Mouse (Mus musculus): ENCODE measurements at regions not wholly inside any gene's neighbourhood (a gene's known extent, or its start where the extent isn't known, plus 50 kb on each side); places are given as distances from the start of the nearest gene placed in this dataset.

DNA sequence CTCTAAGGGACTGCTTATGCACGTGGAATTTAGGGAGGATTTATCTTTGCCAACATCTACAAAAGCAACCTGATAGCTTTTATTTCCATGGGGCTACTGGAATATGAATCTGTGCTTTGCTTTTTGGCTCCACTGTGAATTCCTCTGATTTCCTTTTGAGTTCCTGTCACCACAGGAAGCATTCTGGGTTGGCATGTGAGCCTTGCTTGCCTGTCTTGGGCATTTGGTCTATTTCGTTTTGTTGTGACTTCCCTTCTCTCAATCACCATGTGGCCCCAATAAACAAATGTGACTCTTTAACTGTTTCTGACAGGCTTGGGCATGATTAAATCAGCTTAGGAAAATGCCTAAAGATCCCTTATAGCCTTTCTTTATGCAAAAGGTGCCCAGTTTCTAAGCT is 867.8 kb upstream of the Jmjd1c start:
- no peak for DNase-seq
- no peak overlapping the region for H3K27ac ChIP-seq (ENCODE audit: insufficient read depth, low read depth, low read length)
- H3K27me3 ChIP-seq (replicated peaks; ENCODE audit: control insufficient read depth, insufficient read depth, low read length) = no peaks in the 10 kb centered on the region
- TF ChIP-seq POLR2A (IDR thresholded peaks at IDR 0.05; ENCODE audit: low read depth, low read length) (no peak), CTCF (conservative IDR thresholded peaks at IDR 0.05; ENCODE audit: insufficient read depth, insufficient read length, low read depth, low read length) (no peak)
- H3K4me1 ChIP-seq (ENCODE audit: control insufficient read depth, insufficient read depth, low read length) = no peaks in the 10 kb centered on the region
- no peak overlapping the region for H3K4me3 ChIP-seq (ENCODE audit: insufficient read depth, low read depth, low read length)
- 48% methylated on average over 2 of the region's 2 CpGs for WGBS
- no peaks in the 10 kb centered on the region for H3K36me3 ChIP-seq (ENCODE audit: control insufficient read depth, insufficient read depth, low read length)

DNA sequence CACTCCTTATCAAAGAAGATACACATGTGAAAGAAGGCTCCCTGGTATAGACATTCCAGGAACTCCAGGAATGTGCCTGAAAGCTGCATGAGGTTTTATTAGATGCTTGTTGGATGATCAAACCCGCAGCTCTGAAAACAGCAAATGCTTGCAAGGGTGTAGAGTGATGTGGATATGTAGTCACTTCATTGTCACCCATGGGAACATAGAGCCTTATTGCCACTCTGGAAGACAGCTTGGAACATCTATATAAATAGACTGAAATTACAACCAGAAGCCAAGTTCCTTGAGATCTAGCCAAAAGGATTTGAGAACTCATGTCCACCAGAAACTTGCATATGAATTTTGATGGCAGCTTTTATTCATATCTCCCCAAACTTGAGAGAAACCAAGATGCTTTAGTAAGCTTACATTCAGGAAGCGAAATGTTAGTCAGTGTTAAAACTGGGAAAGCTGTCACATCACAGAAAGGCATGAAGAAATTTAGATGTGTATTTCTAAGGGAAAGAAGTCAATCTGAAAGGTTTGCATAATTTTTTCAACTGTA is 861.5 kb upstream of the Jmjd1c start:
- 75% methylated on average over 2 of the region's 2 CpGs for WGBS
- H3K27ac ChIP-seq (ENCODE audit: insufficient read depth, low read depth, low read length) = no peak overlapping the region
- no peak overlapping the region for H3K4me3 ChIP-seq (ENCODE audit: insufficient read depth, low read depth, low read length)
- DNase-seq = no peak
- no peaks in the 10 kb centered on the region for H3K36me3 ChIP-seq (ENCODE audit: control insufficient read depth, insufficient read depth, low read length)
- no peaks in the 10 kb centered on the region for H3K4me1 ChIP-seq (ENCODE audit: control insufficient read depth, insufficient read depth, low read length)
- H3K27me3 ChIP-seq (replicated peaks; ENCODE audit: control insufficient read depth, insufficient read depth, low read length) = no peaks in the 10 kb centered on the region
- TF ChIP-seq CTCF (conservative IDR thresholded peaks at IDR 0.05; ENCODE audit: insufficient read depth, insufficient read length, low read depth, low read length) (no peak), POLR2A (IDR thresholded peaks at IDR 0.05; ENCODE audit: low read depth, low read length) (no peak)

DNA sequence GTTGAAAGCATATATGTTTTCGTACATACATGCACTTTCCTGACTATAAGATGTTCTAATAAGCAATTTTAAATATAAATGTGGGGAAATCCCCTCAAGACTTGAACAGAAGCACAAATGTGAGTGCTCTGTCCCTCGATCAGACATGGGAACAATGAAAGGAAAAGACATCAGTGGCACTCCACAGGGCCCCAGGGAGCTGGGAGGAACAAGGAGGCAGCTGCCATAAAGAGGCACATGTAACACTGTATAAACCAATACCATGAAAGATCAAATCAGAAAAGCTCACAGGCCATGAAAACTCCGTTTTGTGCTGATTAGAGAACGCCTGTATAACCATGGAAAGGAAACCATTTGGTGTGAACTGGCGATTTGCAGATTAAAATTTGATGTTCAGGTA is 839.5 kb upstream of the Jmjd1c start:
- Histone ChIP-seq H3K4me3 (ENCODE audit: insufficient read depth, low read depth, low read length) (no peak overlapping the region), H3K27ac (ENCODE audit: insufficient read depth, low read depth, low read length) (no peak overlapping the region), H3K36me3 (ENCODE audit: control insufficient read depth, insufficient read depth, low read length) (no peaks in the 10 kb centered on the region), H3K27me3 (replicated peaks; ENCODE audit: control insufficient read depth, insufficient read depth, low read length) (no peaks in the 10 kb centered on the region), H3K4me1 (ENCODE audit: control insufficient read depth, insufficient read depth, low read length) (no peaks in the 10 kb centered on the region)
- DNase-seq = no peak
- WGBS = 61% methylated on average over 5 of the region's 5 CpGs
- no peak for TF ChIP-seq POLR2A (IDR thresholded peaks at IDR 0.05; ENCODE audit: low read depth, low read length)
- no peak for TF ChIP-seq CTCF (conservative IDR thresholded peaks at IDR 0.05; ENCODE audit: insufficient read depth, insufficient read length, low read depth, low read length)

DNA sequence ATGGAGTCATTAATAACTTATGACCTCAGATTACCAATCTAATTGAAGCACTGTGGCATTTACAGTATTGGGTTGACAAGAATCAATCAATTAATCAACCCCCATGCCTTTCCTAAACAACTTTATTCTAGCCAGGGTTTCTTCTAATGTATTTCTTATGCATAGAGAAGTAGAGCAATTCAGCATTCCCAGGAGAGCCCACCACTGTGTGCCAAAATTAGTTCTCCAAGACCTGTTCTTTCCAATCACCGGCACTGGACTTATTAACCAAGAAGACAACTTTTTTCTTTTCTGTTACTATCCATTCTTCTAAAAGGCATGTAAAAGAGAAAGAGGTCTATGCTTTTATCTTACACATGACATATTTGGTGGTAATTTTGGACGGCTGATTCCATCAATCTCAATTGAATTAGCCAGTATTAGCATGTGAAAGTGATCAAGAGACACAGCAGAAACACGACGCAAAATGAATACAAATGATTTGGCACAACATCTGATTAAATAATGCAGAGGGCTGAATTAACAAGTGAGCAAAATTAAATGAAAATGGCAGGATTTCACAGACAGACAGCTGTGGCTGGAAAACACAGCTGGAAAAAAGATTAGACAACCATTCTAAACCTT is 825.2 kb upstream of the Jmjd1c start:
- Histone ChIP-seq H3K4me3 (ENCODE audit: insufficient read depth, low read depth, low read length) (no peak overlapping the region), H3K27ac (ENCODE audit: insufficient read depth, low read depth, low read length) (no peak overlapping the region), H3K27me3 (replicated peaks; ENCODE audit: control insufficient read depth, insufficient read depth, low read length) (no peaks in the 10 kb centered on the region), H3K36me3 (ENCODE audit: control insufficient read depth, insufficient read depth, low read length) (no peaks in the 10 kb centered on the region), H3K4me1 (ENCODE audit: control insufficient read depth, insufficient read depth, low read length) (no peaks in the 10 kb centered on the region)
- DNase-seq = no peak
- WGBS = 80% methylated on average over 4 of the region's 4 CpGs
- TF ChIP-seq CTCF (conservative IDR thresholded peaks at IDR 0.05; ENCODE audit: insufficient read depth, insufficient read length, low read depth, low read length) = no peak
- TF ChIP-seq POLR2A (IDR thresholded peaks at IDR 0.05; ENCODE audit: low read depth, low read length) = no peak

DNA sequence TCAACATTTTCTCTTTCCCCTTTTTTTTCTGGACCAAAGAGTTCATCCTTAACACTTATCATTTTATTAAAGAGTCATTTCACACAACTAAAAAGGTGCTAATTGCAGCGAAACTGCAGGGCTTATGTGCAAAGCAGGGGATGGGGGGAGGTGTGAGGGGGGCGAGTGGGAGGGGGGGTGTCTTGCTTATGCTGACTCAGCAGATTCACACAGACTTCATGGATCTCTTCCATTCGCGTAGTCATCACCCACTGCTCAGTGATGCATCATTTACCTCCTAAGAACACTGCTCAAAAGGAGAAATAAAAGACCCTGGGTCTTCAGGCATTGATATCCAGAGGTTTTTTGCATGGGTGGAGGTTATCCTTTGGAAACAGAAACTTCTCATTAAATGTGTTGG is 800.3 kb upstream of the Jmjd1c start:
- no peak for DNase-seq
- WGBS = 64% methylated on average over 4 of the region's 4 CpGs
- Histone ChIP-seq H3K27ac (ENCODE audit: insufficient read depth, low read depth, low read length) (no peak overlapping the region), H3K4me1 (ENCODE audit: control insufficient read depth, insufficient read depth, low read length) (no peaks in the 10 kb centered on the region), H3K4me3 (ENCODE audit: insufficient read depth, low read depth, low read length) (no peak overlapping the region), H3K27me3 (replicated peaks; ENCODE audit: control insufficient read depth, insufficient read depth, low read length) (no peaks in the 10 kb centered on the region), H3K36me3 (ENCODE audit: control insufficient read depth, insufficient read depth, low read length) (no peaks in the 10 kb centered on the region)
- TF ChIP-seq POLR2A (IDR thresholded peaks at IDR 0.05; ENCODE audit: low read depth, low read length) (no peak), CTCF (conservative IDR thresholded peaks at IDR 0.05; ENCODE audit: insufficient read depth, insufficient read length, low read depth, low read length) (no peak)

DNA sequence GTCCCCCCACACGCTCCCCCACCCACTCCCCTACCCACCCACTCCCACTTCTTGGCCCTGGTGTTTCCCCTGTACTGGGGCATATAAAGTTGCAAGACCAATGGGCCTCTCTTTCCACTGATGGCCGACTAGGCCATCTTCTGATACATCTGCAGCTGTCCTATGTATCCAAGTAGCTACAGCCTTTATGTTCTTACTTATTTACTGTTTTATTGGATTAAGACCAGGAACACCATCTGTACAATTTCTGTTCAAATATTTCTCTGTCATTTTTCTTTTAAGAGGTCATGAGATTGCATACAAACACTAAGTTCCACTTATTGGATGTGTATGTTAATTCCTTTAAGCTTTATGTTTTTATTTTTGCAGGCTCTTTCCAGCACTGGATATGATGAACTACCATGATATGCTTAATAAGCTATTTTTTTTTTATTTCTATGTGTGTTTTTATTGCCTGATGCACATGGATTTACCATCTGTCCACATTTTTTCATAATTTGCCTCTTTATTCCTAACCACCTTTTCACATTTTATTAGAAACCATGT is 792.6 kb upstream of the Jmjd1c start:
- Histone ChIP-seq H3K4me1 (ENCODE audit: control insufficient read depth, insufficient read depth, low read length) (no peaks in the 10 kb centered on the region), H3K27ac (ENCODE audit: insufficient read depth, low read depth, low read length) (no peak overlapping the region), H3K4me3 (ENCODE audit: insufficient read depth, low read depth, low read length) (no peak overlapping the region), H3K36me3 (ENCODE audit: control insufficient read depth, insufficient read depth, low read length) (no peaks in the 10 kb centered on the region), H3K27me3 (replicated peaks; ENCODE audit: control insufficient read depth, insufficient read depth, low read length) (no peaks in the 10 kb centered on the region)
- no peak for TF ChIP-seq POLR2A (IDR thresholded peaks at IDR 0.05; ENCODE audit: low read depth, low read length)
- TF ChIP-seq CTCF (conservative IDR thresholded peaks at IDR 0.05; ENCODE audit: insufficient read depth, insufficient read length, low read depth, low read length) = no peak
- no peak for DNase-seq
- WGBS = 74% methylated on average over 2 of the region's 2 CpGs

DNA sequence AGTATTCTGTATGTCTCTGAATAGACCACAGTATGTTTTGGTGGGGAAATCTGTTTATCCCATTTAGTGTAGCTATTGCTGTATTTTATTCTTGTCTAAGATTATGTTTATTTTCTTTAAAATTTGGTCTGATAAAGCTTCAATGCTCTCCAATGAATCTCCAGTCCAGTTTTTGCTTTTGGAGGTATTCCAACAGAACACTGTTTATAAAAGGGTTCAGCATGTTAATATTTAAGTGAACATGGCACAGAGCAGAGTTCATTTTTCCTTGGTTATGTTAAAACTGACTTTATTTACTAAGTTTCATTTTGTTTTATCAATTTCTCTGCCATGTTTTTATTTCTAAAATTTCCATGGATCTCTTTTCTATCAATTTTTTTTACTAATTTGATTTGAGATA is 791.0 kb upstream of the Jmjd1c start:
- Histone ChIP-seq H3K27me3 (replicated peaks; ENCODE audit: control insufficient read depth, insufficient read depth, low read length) (no peaks in the 10 kb centered on the region), H3K4me3 (ENCODE audit: insufficient read depth, low read depth, low read length) (no peak overlapping the region), H3K4me1 (ENCODE audit: control insufficient read depth, insufficient read depth, low read length) (no peaks in the 10 kb centered on the region), H3K36me3 (ENCODE audit: control insufficient read depth, insufficient read depth, low read length) (no peaks in the 10 kb centered on the region), H3K27ac (ENCODE audit: insufficient read depth, low read depth, low read length) (no peak overlapping the region)
- peak; percentile 61 for DNase-seq
- TF ChIP-seq CTCF (conservative IDR thresholded peaks at IDR 0.05; ENCODE audit: insufficient read depth, insufficient read length, low read depth, low read length) = no peak
- TF ChIP-seq POLR2A (IDR thresholded peaks at IDR 0.05; ENCODE audit: low read depth, low read length) = no peak

All from kidney, adult 2 months (tissue).